Mouse (Mus musculus): ENCODE results near the gene Prrg1. TPM values are rescaled to one million over a fixed set of nuclear protein-coding genes. Genes with fewer than 3 reads are reported as not detected.

The Prrg1 gene
- polyA plus RNA-seq, 1 experiment: 0.84 TPM

Other genes starting within 250 kb of the Prrg1 start
- gene 4930480E11Rik, start 214.3 kb downstream of the Prrg1 start, polyA plus RNA-seq (2012; rRNA removed): not detected in 2 replicates
- gene Fam47c, start 153.9 kb upstream of the Prrg1 start, polyA plus RNA-seq (2012; rRNA removed): not detected in 2 replicates

All from spleen, adult 2 months (tissue).